Mouse (Mus musculus) right cerebral cortex, postnatal 36 days (tissue): ENCODE data around the gene Igsf6.

Source experiments
- DNase-seq, 2 experiments: peaks; one replicate each; pipeline ENCODE4 v3.0.0; 2022; ENCODE audit warnings: low spot score in 2 of 2, mixed read lengths in 1 of 2

Igsf6 gene

GRCm38 (mm10) chr7:121074281-121074680 is at the start of gene Igsf6:
Igsf6 (minus strand) TSS chr7:121074572.
- DNase-seq = no peak

- DNase-seq = peak; percentile 46 to 65
Observed at GRCm38 (mm10) chr7:121120143-121120818, 45.9 kb upstream of the Igsf6 start.

- DNase-seq = no peak
Observed at GRCm38 (mm10) chr7:121111762-121112161, 37.4 kb upstream of the Igsf6 start.

- no peak for DNase-seq
Observed at GRCm38 (mm10) chr7:121111321-121111720, 36.9 kb upstream of the Igsf6 start.

- DNase-seq = no peak
Observed at GRCm38 (mm10) chr7:121107851-121108250, 33.5 kb upstream of the Igsf6 start.

- DNase-seq = no peak
Observed at GRCm38 (mm10) chr7:121098614-121099389, 24.4 kb upstream of the Igsf6 start.

- DNase-seq = no peak
Observed at GRCm38 (mm10) chr7:121093026-121093425, 18.7 kb upstream of the Igsf6 start.

- no peak for DNase-seq
Observed at GRCm38 (mm10) chr7:121090748-121091147, 16.4 kb upstream of the Igsf6 start.

GRCm38 (mm10) chr7:121088745-121089144 is 14.4 kb upstream of the Igsf6 start:
- DNase-seq = no peak

GRCm38 (mm10) chr7:121085500-121085899 is 11.1 kb upstream of the Igsf6 start:
- DNase-seq = no peak

GRCm38 (mm10) chr7:121084840-121085453 is 10.6 kb upstream of the Igsf6 start:
- no peak for DNase-seq

- DNase-seq = no peak
Observed at GRCm38 (mm10) chr7:121082949-121083513, 8.7 kb upstream of the Igsf6 start.

GRCm38 (mm10) chr7:121081816-121082215 is 7.4 kb upstream of the Igsf6 start:
- no peak for DNase-seq

GRCm38 (mm10) chr7:121081350-121081749 is 7.0 kb upstream of the Igsf6 start, which contains the start of gene Otoa:
Otoa (plus strand) TSS chr7:121081650.
- DNase-seq = no peak

- peak; percentile 24 to 65 for DNase-seq
Observed at GRCm38 (mm10) chr7:121077829-121078228, 3.5 kb upstream of the Igsf6 start.

GRCm38 (mm10) chr7:121077311-121077710 is 2.9 kb upstream of the Igsf6 start:
- no peak for DNase-seq

- DNase-seq = no peak
Observed at GRCm38 (mm10) chr7:121075416-121075815, 1.0 kb upstream of the Igsf6 start.

- no peak for DNase-seq
Observed at GRCm38 (mm10) chr7:121074801-121075400, 529 bp upstream of the Igsf6 start.

- no peak for DNase-seq
Observed at GRCm38 (mm10) chr7:121072506-121072905, 1.9 kb downstream of the Igsf6 start.

- DNase-seq = no peak
Observed at GRCm38 (mm10) chr7:121071276-121071675, 3.1 kb downstream of the Igsf6 start.

GRCm38 (mm10) chr7:121064309-121064708 is 10.1 kb downstream of the Igsf6 start:
- no peak for DNase-seq
